In genomic region chr1:184935490-184935889, GRCm38 (mm10) we compare ENCODE assay signal across 17 mouse cellular contexts. TPM values are rescaled to one million over a fixed set of nuclear protein-coding genes. Genes with fewer than 3 reads are reported as not detected.
DNase-seq lines count a peak whose midpoint lies in the region; ATAC-seq and TF ChIP-seq lines count a peak whose summit lies in the region.
"Had no signal": no experiment of that assay in that cellular context is flagged by ENCODE, and none has a peak within 500 bp of the region (broad histone marks: within the 10 kb centered on the region; RNA-seq: fewer than 3 reads in every experiment).

No protein-coding gene starts in this region.

- 61% methylated on average over 6 of the region's 6 CpGs for WGBS in heart, embryonic 11.5 days (ENCODE audit: insufficient replicate concordance)
- 65% methylated on average over 6 of the region's 6 CpGs for WGBS in midbrain, postnatal 0 days
- WGBS in midbrain, embryonic 16.5 days: 72% methylated on average over 6 of the region's 6 CpGs
- 65% methylated on average over 6 of the region's 6 CpGs for WGBS in limb, embryonic 12.5 days
- WGBS in stomach, postnatal 0 days: 41% methylated on average over 6 of the region's 6 CpGs

- H3K27me3 ChIP-seq in heart, embryonic 11.5 days (ENCODE audit: control insufficient read depth, insufficient read depth, low read length): no peaks in the 10 kb centered on the region
- H3K27me3 ChIP-seq in midbrain, postnatal 0 days (ENCODE audit: insufficient read depth, low read length): no peaks in the 10 kb centered on the region
- no peaks in the 10 kb centered on the region for H3K27me3 ChIP-seq in midbrain, embryonic 16.5 days (ENCODE audit: control insufficient read depth, insufficient read depth, low read depth, low read length)
- H3K27me3 ChIP-seq in limb, embryonic 12.5 days: no peaks in the 10 kb centered on the region
- H3K27me3 ChIP-seq in stomach, postnatal 0 days (ENCODE audit: control insufficient read depth, insufficient read depth, low read length): no peaks in the 10 kb centered on the region

- no peaks in the 10 kb centered on the region for H3K9me3 ChIP-seq in heart, embryonic 11.5 days (replicated peaks; ENCODE audit: control insufficient read depth, low read length)
- H3K9me3 ChIP-seq in midbrain, postnatal 0 days (ENCODE audit: low read length): no peaks in the 10 kb centered on the region
- H3K9me3 ChIP-seq in midbrain, embryonic 16.5 days (replicated peaks; ENCODE audit: control insufficient read depth, low read length, poor library complexity, severe bottlenecking): no peaks in the 10 kb centered on the region
- H3K9me3 ChIP-seq in limb, embryonic 12.5 days: no peaks in the 10 kb centered on the region
- H3K9me3 ChIP-seq in stomach, postnatal 0 days (ENCODE audit: control insufficient read depth, low read length): no peaks in the 10 kb centered on the region
- H3K9me3 ChIP-seq: G1E had no signal

- TF ChIP-seq CTCF in midbrain, postnatal 0 days (IDR thresholded peaks at IDR 0.05): no peak
- TF ChIP-seq CTCF in stomach, postnatal 0 days (IDR thresholded peaks at IDR 0.05; ENCODE audit: low read depth): no peak

- H3K4me2 ChIP-seq in heart, embryonic 11.5 days: no peak overlapping the region
- no peak overlapping the region for H3K4me2 ChIP-seq in midbrain, postnatal 0 days (ENCODE audit: low read depth, low read length, poor library complexity, severe bottlenecking)
- H3K4me2 ChIP-seq in midbrain, embryonic 16.5 days (ENCODE audit: low read length): no peak overlapping the region
- no peak overlapping the region for H3K4me2 ChIP-seq in limb, embryonic 12.5 days
- no peak overlapping the region for H3K4me2 ChIP-seq in stomach, postnatal 0 days (replicated peaks; ENCODE audit: low read depth)

- H3K4me3 ChIP-seq in heart, embryonic 11.5 days (ENCODE audit: low read depth, low read length): no peak overlapping the region
- H3K4me3 ChIP-seq in midbrain, postnatal 0 days (ENCODE audit: low read depth, low read length): no peak overlapping the region
- no peak overlapping the region for H3K4me3 ChIP-seq in midbrain, embryonic 16.5 days (ENCODE audit: low read depth, low read length)
- H3K4me3 ChIP-seq in limb, embryonic 12.5 days (replicated peaks): no peak overlapping the region
- no peak overlapping the region for H3K4me3 ChIP-seq in stomach, postnatal 0 days (ENCODE audit: low read depth, low read length)
- H3K4me3 ChIP-seq: megakaryocyte, embryonic 14.5 days had no signal

- TF ChIP-seq EP300 in stomach, postnatal 0 days (optimal IDR thresholded peaks at IDR 0.05): no peak

- no peaks in the 10 kb centered on the region for H3K36me3 ChIP-seq in heart, embryonic 11.5 days (ENCODE audit: control insufficient read depth, insufficient read depth, low read length)
- H3K36me3 ChIP-seq in midbrain, postnatal 0 days (ENCODE audit: insufficient read depth, low read length): no peaks in the 10 kb centered on the region
- 0 out of 2 replicates have a peak, but pooled peaks cover 3% of the 10 kb centered on the region for H3K36me3 ChIP-seq in midbrain, embryonic 16.5 days (ENCODE audit: control insufficient read depth, insufficient read depth, low read length)
- H3K36me3 ChIP-seq in limb, embryonic 12.5 days: peaks cover 8% of the 10 kb centered on the region; the same call in 1 of the 2 replicates
- H3K36me3 ChIP-seq in stomach, postnatal 0 days (ENCODE audit: control insufficient read depth, insufficient read depth, low read length): no peaks in the 10 kb centered on the region
- H3K36me3 ChIP-seq: G1E had no signal

- ATAC-seq in heart, embryonic 11.5 days (replicated peaks; ENCODE audit: insufficient number of reproducible peaks, low FRiP score, low TSS enrichment): no peak
- ATAC-seq in midbrain, postnatal 0 days (ENCODE audit: low FRiP score): no peak
- ATAC-seq in midbrain, embryonic 16.5 days: no peak
- ATAC-seq in limb, embryonic 12.5 days (ENCODE audit: insufficient number of reproducible peaks, insufficient read depth, low FRiP score, low TSS enrichment, low read depth): no peak
- ATAC-seq in stomach, postnatal 0 days (ENCODE audit: low FRiP score, low TSS enrichment): no peak
- ATAC-seq: forebrain, embryonic 16.5 days had no signal

- peak; percentile 29 for DNase-seq in heart, postnatal 4 days
- DNase-seq in midbrain, postnatal 0 days (ENCODE audit: low spot score): peak; percentile 21
- peak; percentile 24 for DNase-seq in stomach, postnatal 0 days (ENCODE audit: low spot score)
- DNase-seq in c-Kit-positive CD71-positive TER-119-positive erythroid progenitor cells, embryonic 14.5 days (ENCODE audit: low spot score): no peak
- DNase-seq: adrenal gland, adult 8-10 months; cerebellum, adult 9-11 months; embryo, embryonic 11 days; retina, postnatal 1 day had no signal

- peaks cover 3% of the 10 kb centered on the region; the same call in 1 of the 2 replicates for H3K4me1 ChIP-seq in heart, embryonic 11.5 days (ENCODE audit: control insufficient read depth, insufficient read depth, low read length)
- no peaks in the 10 kb centered on the region for H3K4me1 ChIP-seq in midbrain, postnatal 0 days (ENCODE audit: insufficient read depth, low read length)
- no peaks in the 10 kb centered on the region for H3K4me1 ChIP-seq in midbrain, embryonic 16.5 days (ENCODE audit: control insufficient read depth, insufficient read depth, low read length)
- 0 out of 2 replicates have a peak, but pooled peaks cover 3% of the 10 kb centered on the region for H3K4me1 ChIP-seq in limb, embryonic 12.5 days (replicated peaks)
- H3K4me1 ChIP-seq in stomach, postnatal 0 days (replicated peaks; ENCODE audit: control insufficient read depth, insufficient read depth): no peaks in the 10 kb centered on the region
- H3K4me1 ChIP-seq: megakaryocyte, embryonic 14.5 days had no signal

- H3K9ac ChIP-seq in heart, embryonic 11.5 days (ENCODE audit: low read depth, low read length): no peak overlapping the region
- no peak overlapping the region for H3K9ac ChIP-seq in midbrain, postnatal 0 days (replicated peaks; ENCODE audit: low read length, poor library complexity, severe bottlenecking)
- H3K9ac ChIP-seq in midbrain, embryonic 16.5 days (ENCODE audit: low read depth, low read length): no peak overlapping the region
- H3K9ac ChIP-seq in limb, embryonic 12.5 days (replicated peaks): no peak overlapping the region
- no peak overlapping the region for H3K9ac ChIP-seq in stomach, postnatal 0 days (ENCODE audit: low read length)
- H3K9ac ChIP-seq: liver, embryonic 14.5 days had no signal

- H3K27ac ChIP-seq in heart, embryonic 11.5 days (ENCODE audit: low read depth, low read length): no peak overlapping the region
- H3K27ac ChIP-seq in midbrain, postnatal 0 days (ENCODE audit: low read depth, low read length): no peak overlapping the region
- H3K27ac ChIP-seq in midbrain, embryonic 16.5 days (ENCODE audit: low read length): no peak overlapping the region
- peak overlapping the region; percentile 59 for H3K27ac ChIP-seq in limb, embryonic 12.5 days
- no peak overlapping the region for H3K27ac ChIP-seq in stomach, postnatal 0 days (replicated peaks)
- H3K27ac ChIP-seq: kidney, postnatal 0 days; liver, embryonic 14.5 days had no signal

RNA-seq across cellular contexts. Expression of gene C130074G19Rik, which starts 52.5 kb away (rescaled TPM):
- total RNA-seq in heart, postnatal 4 days (2021): 10 to 100 TPM; 23.0 to 23.6 TPM
- 0.37 and 0.60 TPM in 2 replicates for polyA plus RNA-seq in heart, embryonic 11.5 days (2014; fragmentation: Nextera tagmentation; extraction: Ambion mirVana)
- total RNA-seq in midbrain, postnatal 0 days (2014; rRNA removed): 6.6 and 7.1 TPM in 2 replicates
- polyA plus RNA-seq in midbrain, postnatal 0 days (2015; fragmentation: Nextera tagmentation; extraction: Ambion mirVana): 0.55 and 0.85 TPM in 2 replicates
- 0.83 and 0.87 TPM in 2 replicates for polyA plus RNA-seq in midbrain, embryonic 16.5 days (2015; fragmentation: Nextera tagmentation; extraction: Ambion mirVana)
- polyA plus RNA-seq in limb, embryonic 12.5 days (2016; fragmentation: Nextera tagmentation; extraction: Ambion mirVana): 0.84 and 1.1 TPM in 2 replicates
- 1.9 TPM in 2 replicates for polyA plus RNA-seq in stomach, postnatal 0 days (2015; fragmentation: Nextera tagmentation; extraction: Ambion mirVana)
- total RNA-seq: G1E; neutrophil, adult 5-6 weeks had no signal
- polyA plus RNA-seq: G1E had no signal
